Mouse (Mus musculus) T-cell, adult 66 days (primary cell): ENCODE results near the gene Olfr1418. TPM values are rescaled to one million over a fixed set of nuclear protein-coding genes. Genes with fewer than 3 reads are reported as not detected.

Source experiments
- total RNA-seq, 2 experiments: library from RNA; stranded (reverse); gene quantifications; 3 replicates in 1 of 2; 4 replicates in 1 of 2; pipeline ENCODE4 v1.2.4; 2023

Gene Olfr1418
- not detected for total RNA-seq

GRCm38 (mm10) chr19:11860966-11861365 lies at the start of gene Olfr1418:
Gene Olfr1418 (minus strand): TSS chr19:11861066.

GRCm38 (mm10) chr19:11886265-11886664 lies 25.4 kb upstream of the Olfr1418 start, which contains the start of gene Olfr1420:
Gene Olfr1420 (plus strand): TSS chr19:11886565.

GRCm38 (mm10) chr19:11875006-11875405 lies 14.1 kb upstream of the Olfr1418 start, which contains the start of gene Olfr1419:
Gene Olfr1419 (minus strand): TSS chr19:11875106.

GRCm38 (mm10) chr19:11839119-11839518 lies 21.7 kb downstream of the Olfr1418 start, which contains the start of gene Olfr1417:
Gene Olfr1417 (minus strand): TSS chr19:11839219.

GRCm38 (mm10) chr19:11819143-11819700 lies 41.6 kb downstream of the Olfr1418 start, which contains the start of gene Stx3:
Gene Stx3 (minus strand): TSS chr19:11819403.

Other genes with a start within 250 kb of the Olfr1418 start
- gene Ms4a2, start 237.3 kb downstream of the Olfr1418 start, total RNA-seq: under 1 TPM in 1 of 2 experiments, not detected in 1; 0.41 TPM
- not detected for gene Ms4a3, start 220.2 kb downstream of the Olfr1418 start, total RNA-seq
- gene Oosp2, start 200.5 kb downstream of the Olfr1418 start, total RNA-seq: not detected
- not detected for gene Oosp1, start 169.9 kb downstream of the Olfr1418 start, total RNA-seq
- not detected for gene Oosp3, start 164.0 kb downstream of the Olfr1418 start, total RNA-seq
- not detected for gene Gif, start 113.5 kb downstream of the Olfr1418 start, total RNA-seq
- 10 to 100 TPM; 26.1 to 26.2 TPM for gene Mrpl16, start 90.7 kb downstream of the Olfr1418 start, total RNA-seq
- 1 to 10 TPM; 7.5 to 9.4 TPM for gene Stx3, start 41.7 kb downstream of the Olfr1418 start, total RNA-seq
- not detected for gene Olfr1417, start 21.8 kb downstream of the Olfr1418 start, total RNA-seq
- gene Olfr1419, start 14.0 kb upstream of the Olfr1418 start, total RNA-seq: not detected
- gene Olfr1420, start 25.5 kb upstream of the Olfr1418 start, total RNA-seq: not detected
- 10 to 100 TPM; 52.7 to 54.4 TPM for gene Patl1, start 51.3 kb upstream of the Olfr1418 start, total RNA-seq
- 10 to 100 TPM; 44.4 to 45.5 TPM for gene Osbp, start 104.9 kb upstream of the Olfr1418 start, total RNA-seq
- not detected for gene Olfr1423, start 180.3 kb upstream of the Olfr1418 start, total RNA-seq
- gene Olfr1424, start 201.6 kb upstream of the Olfr1418 start, total RNA-seq: not detected
- not detected for gene Olfr1425, start 216.7 kb upstream of the Olfr1418 start, total RNA-seq
- not detected for gene Olfr1426, start 230.9 kb upstream of the Olfr1418 start, total RNA-seq
- not detected for gene Olfr1427, start 242.3 kb upstream of the Olfr1418 start, total RNA-seq